Mouse (Mus musculus): ENCODE results near the gene Oog2.
"Not testable (repeated sequence)": the region's sequence is repeated elsewhere in the genome, so short reads cannot be mapped to it uniquely, and the experiment has no call there.

Gene Oog2

DNA sequence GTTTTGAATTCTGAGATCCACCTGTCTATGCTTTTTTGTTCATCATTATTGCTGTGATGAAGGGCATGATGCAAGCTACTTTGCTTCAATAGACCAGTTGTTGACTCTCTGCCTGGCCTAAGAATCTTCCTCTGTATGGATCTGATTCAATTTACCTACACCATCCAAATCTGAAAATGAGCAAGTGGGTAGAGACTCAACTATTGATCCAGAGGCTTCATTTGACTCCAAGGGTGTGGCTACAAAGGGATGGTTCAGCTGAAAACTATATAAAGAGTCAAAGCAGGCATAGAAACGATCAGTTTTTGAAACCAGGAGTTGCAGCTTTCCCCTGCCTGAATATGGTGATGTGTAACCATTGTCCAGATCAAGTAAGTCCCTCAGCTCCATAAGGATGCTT is at the start of gene Oog2:
TSS of gene Oog2 (plus strand) at position 301 of the 400 bp plus-strand sequence.
- no peak for DNase-seq

DNA sequence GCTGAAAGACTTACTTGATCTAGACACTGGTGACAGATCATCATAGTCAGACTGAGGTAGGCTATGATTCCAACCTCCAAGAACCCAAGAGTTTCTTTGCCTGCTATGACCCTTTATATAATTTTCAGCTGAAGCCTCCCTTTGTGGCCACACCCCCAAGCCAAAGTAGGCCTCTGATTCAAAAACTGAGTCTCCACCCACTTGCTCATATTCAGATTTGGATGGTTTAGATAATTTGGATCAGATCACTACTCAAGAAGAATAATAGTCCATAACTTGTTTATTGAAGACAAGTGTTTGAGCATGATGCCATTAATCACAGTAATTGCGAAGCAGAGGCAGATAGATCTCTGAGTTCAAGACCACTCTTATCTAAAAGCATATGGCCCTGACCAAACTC is 28.0 kb upstream of the Oog2 start, which contains the start of gene Oog3:
TSS of gene Oog3 (minus strand) at position 101 of the 400 bp plus-strand sequence.
- DNase-seq, result no peak

DNA sequence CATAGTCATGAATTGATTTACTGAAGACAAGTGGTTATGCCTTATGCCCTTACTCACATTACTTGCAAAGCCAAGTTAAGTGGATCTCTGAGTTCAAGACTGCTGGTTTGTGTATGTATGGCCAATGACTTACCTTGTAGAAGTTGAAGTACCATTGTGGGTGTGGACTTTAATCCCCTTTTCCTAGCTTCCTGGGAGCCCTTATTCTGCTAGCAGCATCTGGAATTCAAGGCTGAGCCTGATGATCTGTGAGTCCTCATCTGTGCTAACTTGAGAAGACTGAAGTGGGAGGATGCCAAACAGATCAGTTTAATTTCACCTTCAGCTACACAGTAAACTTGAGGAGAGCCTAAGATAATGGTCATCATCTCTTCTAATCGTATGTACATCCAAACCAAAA is 22.7 kb downstream of the Oog2 start, which contains the start of gene C87977:
TSS of gene C87977 (minus strand) at position 101 of the 400 bp plus-strand sequence.
- not testable (repeated sequence) for DNase-seq

All from kidney, postnatal 25 days (tissue).